Mouse (Mus musculus): ENCODE results near the gene Rsph6a.

Rsph6a gene

GRCm38 (mm10) chr7:19078732-19079131 is 24.2 kb downstream of the Rsph6a start:
- no peak for DNase-seq (ENCODE audit: low spot score in 2 of 2)

- DNase-seq (ENCODE audit: low spot score in 2 of 2) = no peak
These were observed 26.0 kb downstream of the Rsph6a start for GRCm38 (mm10) chr7:19080451-19080950.

- DNase-seq (ENCODE audit: low spot score in 2 of 2) = no peak
These were observed 27.7 kb downstream of the Rsph6a start for GRCm38 (mm10) chr7:19082171-19082570.

GRCm38 (mm10) chr7:19083096-19083495 is 28.6 kb downstream of the Rsph6a start:
- no peak for DNase-seq (ENCODE audit: low spot score in 2 of 2)

- DNase-seq (ENCODE audit: low spot score in 2 of 2) = no peak
These were observed 29.2 kb downstream of the Rsph6a start, which contains the start of gene Dmpk for GRCm38 (mm10) chr7:19083701-19084100. Gene Dmpk (plus strand): TSS chr7:19083849.

DNA sequence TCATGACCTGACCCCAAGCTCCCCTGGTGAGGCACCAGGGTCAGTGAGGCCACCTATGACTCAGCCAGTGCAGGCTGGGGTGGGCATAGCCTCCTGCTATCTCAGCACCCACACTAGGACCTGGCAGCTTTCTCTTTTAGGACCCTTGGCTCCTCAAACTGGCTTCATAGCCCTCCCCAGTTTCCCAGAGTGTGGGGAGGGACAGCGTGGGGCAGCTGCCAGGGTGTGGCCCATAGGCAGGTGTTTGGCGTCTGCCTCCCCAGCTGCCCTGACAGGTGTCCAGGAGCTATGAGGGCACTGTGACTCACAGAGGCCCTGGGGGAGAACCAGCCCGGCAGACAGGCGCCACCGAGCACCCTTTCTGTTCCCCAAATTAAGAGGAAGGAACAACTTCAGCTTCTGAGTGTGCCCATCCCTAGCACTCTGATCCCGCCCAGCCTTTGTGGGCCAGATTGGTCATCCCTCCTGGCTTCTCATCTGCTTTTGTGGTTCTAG is 29.8 kb downstream of the Rsph6a start:
- DNase-seq (ENCODE audit: low spot score in 2 of 2) = no peak

DNA sequence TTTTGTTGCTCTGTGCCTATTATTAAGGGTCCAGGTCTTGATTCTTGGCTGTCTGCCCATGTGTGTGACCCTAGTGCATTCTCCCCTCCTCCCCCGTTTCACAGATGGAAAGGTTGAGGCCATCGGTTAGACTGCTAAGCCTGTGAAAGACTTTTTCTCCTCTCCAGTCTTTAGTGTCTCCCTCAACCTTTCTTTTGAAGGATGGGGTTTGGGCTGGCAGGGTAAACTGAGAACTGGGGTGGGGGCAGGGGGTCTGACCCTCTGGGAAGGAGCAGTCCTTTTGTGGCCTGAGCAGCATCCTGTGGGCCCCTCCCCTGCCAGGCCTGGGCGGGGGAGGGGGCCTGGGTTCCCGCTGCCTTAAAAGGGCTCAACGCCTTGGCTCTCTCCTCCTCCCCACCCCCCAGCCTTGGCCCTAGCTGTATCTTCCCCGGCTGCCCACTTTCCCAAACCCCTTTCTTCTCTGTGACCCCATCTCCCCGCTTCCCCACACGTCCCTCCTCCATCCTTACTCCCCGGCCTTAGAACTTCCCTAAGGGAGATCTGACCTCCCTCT is 30.5 kb downstream of the Rsph6a start:
- no peak for DNase-seq (ENCODE audit: low spot score in 2 of 2)

GRCm38 (mm10) chr7:19085495-19085894 is 31.0 kb downstream of the Rsph6a start:
- no peak for DNase-seq (ENCODE audit: low spot score in 2 of 2)

DNA sequence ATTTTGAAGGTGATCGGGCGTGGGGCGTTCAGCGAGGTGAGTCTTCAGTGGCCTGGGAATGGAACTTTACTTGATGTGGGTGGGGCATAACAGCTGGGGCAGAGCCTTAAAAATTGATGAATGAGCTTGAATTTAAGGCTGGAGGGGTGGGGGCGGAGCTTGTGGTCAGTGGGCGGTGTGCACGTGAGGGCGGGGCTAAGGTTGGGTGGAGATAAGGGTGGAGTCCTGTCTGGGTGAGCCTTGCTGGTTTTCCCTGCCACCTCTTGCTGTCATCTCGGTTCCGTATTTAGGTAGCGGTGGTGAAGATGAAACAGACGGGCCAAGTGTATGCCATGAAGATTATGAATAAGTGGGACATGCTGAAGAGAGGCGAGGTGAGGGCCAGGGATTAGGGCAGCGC is 31.6 kb downstream of the Rsph6a start:
- no peak for DNase-seq (ENCODE audit: low spot score in 2 of 2)

DNA sequence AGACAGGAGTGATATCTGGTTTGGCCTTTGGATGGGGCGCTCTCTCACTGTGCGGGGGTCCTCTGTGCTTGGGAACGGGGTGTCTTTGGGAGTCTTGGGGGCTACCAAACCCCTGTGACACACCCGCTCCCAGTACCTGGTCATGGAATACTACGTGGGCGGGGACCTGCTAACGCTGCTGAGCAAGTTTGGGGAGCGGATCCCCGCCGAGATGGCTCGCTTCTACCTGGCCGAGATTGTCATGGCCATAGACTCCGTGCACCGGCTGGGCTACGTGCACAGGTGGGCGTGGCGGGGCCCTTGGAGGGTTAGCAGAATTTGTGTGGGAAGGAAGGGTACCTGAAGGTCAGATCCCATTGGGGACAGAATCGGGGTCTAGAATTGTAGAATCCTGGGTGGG is 32.3 kb downstream of the Rsph6a start:
- no peak for DNase-seq (ENCODE audit: low spot score in 2 of 2)

DNA sequence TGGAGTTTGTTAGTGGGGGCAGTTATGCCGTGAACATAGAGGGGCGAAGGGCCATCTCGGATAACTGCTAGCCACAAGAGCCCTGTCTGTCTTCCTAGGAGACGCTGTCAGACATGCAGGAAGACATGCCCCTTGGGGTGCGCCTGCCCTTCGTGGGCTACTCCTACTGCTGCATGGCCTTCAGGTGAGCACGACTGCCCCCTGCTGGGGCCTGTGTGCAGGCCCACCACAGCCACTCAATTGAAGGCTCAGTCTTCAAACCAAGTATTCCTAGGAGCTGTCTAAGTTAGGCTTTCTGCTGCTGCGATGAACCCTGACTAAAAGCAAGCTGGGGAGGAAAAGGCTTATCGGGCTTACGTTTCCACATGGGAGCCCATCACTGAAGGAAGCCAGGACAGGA is 34.3 kb downstream of the Rsph6a start:
- peak; percentile 56 to 70 for DNase-seq (ENCODE audit: low spot score in 2 of 2)

GRCm38 (mm10) chr7:19091913-19092312 is 37.4 kb downstream of the Rsph6a start:
- DNase-seq (ENCODE audit: low spot score in 2 of 2) = no peak

- peak; percentile 74 for DNase-seq (ENCODE audit: low spot score in 2 of 2)
These were observed 38.1 kb downstream of the Rsph6a start for GRCm38 (mm10) chr7:19092381-19093173.

- DNase-seq (ENCODE audit: low spot score in 2 of 2) = peak; percentile 75 to 81
These were observed 38.7 kb downstream of the Rsph6a start for GRCm38 (mm10) chr7:19093174-19093521.

- DNase-seq (ENCODE audit: low spot score in 2 of 2) = peak; percentile 94
These were observed 39.3 kb downstream of the Rsph6a start for GRCm38 (mm10) chr7:19093537-19094385.

GRCm38 (mm10) chr7:19094471-19094825 is 40.0 kb downstream of the Rsph6a start, which contains the start of gene Six5:
Gene Six5 (plus strand): TSS chr7:19094594.
- peak; percentile 47 to 53 for DNase-seq (ENCODE audit: low spot score in 2 of 2)

GRCm38 (mm10) chr7:19094826-19095750 is 40.6 kb downstream of the Rsph6a start:
- DNase-seq (ENCODE audit: low spot score in 2 of 2) = peak; percentile 50 to 52

DNA sequence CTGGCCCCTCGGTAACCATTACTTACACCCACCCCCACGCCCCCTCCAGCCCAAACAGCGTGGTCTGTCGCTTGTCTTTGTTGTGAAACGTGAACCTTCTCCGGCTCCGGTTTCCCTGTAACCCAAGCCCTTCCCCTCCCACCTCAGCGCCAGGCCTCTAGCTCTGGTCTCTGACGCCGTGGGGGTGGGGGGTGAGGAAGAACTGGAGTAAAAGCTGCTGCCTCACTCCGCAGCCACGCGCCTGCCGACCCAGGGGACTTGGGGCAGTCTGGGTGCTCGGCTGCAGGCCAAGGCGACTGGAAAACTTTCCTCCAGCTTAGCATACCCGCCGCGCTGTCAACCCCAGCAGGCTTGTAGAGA is 41.2 kb downstream of the Rsph6a start:
- peak; percentile 53 to 64 for DNase-seq (ENCODE audit: low spot score in 2 of 2)

- DNase-seq (ENCODE audit: low spot score in 2 of 2) = no peak
These were observed 42.0 kb downstream of the Rsph6a start for GRCm38 (mm10) chr7:19096421-19096976.

DNA sequence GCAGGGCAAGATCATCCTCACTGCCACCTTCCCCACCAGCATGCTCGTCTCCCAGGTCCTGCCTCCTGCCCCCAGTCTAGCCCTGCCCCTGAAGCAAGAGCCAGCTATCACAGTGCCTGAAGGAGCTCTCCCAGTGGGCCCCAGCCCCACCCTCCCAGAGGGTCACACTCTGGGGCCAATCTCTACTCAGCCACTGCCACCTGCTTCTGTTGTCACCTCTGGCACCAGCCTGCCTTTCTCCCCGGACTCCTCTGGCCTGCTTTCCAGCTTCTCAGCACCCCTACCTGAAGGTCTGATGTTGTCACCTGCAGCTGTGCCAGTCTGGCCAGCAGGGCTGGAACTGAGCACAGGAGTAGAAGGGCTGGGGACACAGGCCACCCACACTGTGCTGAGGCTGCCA is 42.7 kb downstream of the Rsph6a start:
- DNase-seq (ENCODE audit: low spot score in 2 of 2) = no peak

DNA sequence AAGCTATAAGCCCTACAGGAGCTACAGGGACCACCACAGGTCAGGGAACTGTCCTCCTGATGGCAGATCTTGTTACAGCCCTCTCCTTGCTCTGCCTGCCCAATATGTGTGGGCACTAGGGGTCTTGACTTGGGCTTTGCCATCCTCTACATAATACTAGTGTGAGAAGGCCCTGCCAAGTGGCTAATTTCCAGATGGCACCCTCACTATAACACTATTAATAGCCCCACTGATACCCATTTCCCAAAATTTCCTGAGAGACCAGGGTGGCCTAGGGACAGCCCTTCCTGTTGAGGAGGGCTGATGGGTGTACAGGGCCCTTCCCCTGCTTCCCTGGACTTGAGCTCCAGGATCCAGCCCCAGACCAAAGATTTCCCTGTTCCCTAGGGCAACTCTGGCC is 43.4 kb downstream of the Rsph6a start:
- no peak for DNase-seq (ENCODE audit: low spot score in 2 of 2)

Data from right cerebral cortex, postnatal 10 days (tissue).